Comparison of ENCODE assay signal across 25 mouse cellular contexts in genomic region chr11:106201337-106202122, GRCm38 (mm10). TPM values are rescaled to one million over a fixed set of nuclear protein-coding genes. Genes with fewer than 3 reads are reported as not detected.
DNase-seq lines count a peak whose midpoint lies in the region; ATAC-seq and TF ChIP-seq lines count a peak whose summit lies in the region.
"Had no signal": no experiment of that assay in that cellular context is flagged by ENCODE, and none has a peak within 500 bp of the region (broad histone marks: within the 10 kb centered on the region; RNA-seq: fewer than 3 reads in every experiment).

No protein-coding gene starts in this region.

- no peak for TF ChIP-seq POLR2A in thymus, adult 2 months (IDR thresholded peaks at IDR 0.05; ENCODE audit: control insufficient read depth, extremely low read depth, insufficient read depth, low read length, poor library complexity)

- ATAC-seq in liver, embryonic 11.5 days (replicated peaks; ENCODE audit: low FRiP score) = peak; percentile 78
- ATAC-seq in megakaryocyte-erythroid progenitor cell, adult 5-6 weeks (replicated peaks; ENCODE audit: low FRiP score, low TSS enrichment, poor library complexity, severe bottlenecking) = peak; percentile 85
- ATAC-seq: forebrain, embryonic 13.5 days; Patski had no signal

- H3K4me2 ChIP-seq in liver, embryonic 11.5 days = peak overlapping the region; percentile 1; the same call in 1 of the 2 replicates
- H3K4me2 ChIP-seq: forebrain, embryonic 13.5 days; hindbrain, embryonic 15.5 days; lung, embryonic 15.5 days; midbrain, embryonic 11.5 days had no signal

- peak overlapping the region; percentile 12; the same call in 1 of the 2 replicates for H3K4me3 ChIP-seq in thymus, adult 2 months (ENCODE audit: control insufficient read depth, insufficient read depth, low read length)
- no peak overlapping the region for H3K4me3 ChIP-seq in liver, embryonic 11.5 days (ENCODE audit: low read depth, low read length)
- H3K4me3 ChIP-seq: forebrain, embryonic 13.5 days; hindbrain, embryonic 15.5 days; limb, embryonic 10.5 days; lung, embryonic 15.5 days had no signal

- no peaks in the 10 kb centered on the region for H3K9me3 ChIP-seq in liver, embryonic 11.5 days (ENCODE audit: control insufficient read depth, low read length)
- H3K9me3 ChIP-seq: forebrain, embryonic 13.5 days; hindbrain, embryonic 15.5 days; limb, embryonic 10.5 days; lung, embryonic 15.5 days had no signal

- TF ChIP-seq CTCF in thymus, adult 2 months (IDR thresholded peaks at IDR 0.05; ENCODE audit: borderline replicate concordance, control insufficient read depth, extremely low read depth, insufficient read depth, low read length, poor library complexity) = no peak

- H3K4me1 ChIP-seq in thymus, adult 2 months (replicated peaks; ENCODE audit: control insufficient read depth, insufficient read depth, low read length) = peaks cover 19% of the 10 kb centered on the region
- peaks cover 20% of the 10 kb centered on the region for H3K4me1 ChIP-seq in liver, embryonic 11.5 days (replicated peaks; ENCODE audit: control insufficient read depth, insufficient read depth, low read length)
- H3K4me1 ChIP-seq: forebrain, embryonic 13.5 days; hindbrain, embryonic 15.5 days; limb, embryonic 10.5 days; lung, embryonic 15.5 days had no signal

- DNase-seq in thymus, adult 2 months = no peak
- no peak for DNase-seq in thymus, postnatal 10 days (ENCODE audit: low spot score in 2 of 2)
- DNase-seq in MEL-GATA-1-ER (ENCODE audit: extremely low read depth, low read depth) = peak; percentile 56
- no peak for DNase-seq in liver, embryonic 11.5 days (ENCODE audit: low spot score)
- DNase-seq in layer of hippocampus, postnatal 14 days (ENCODE audit: low spot score in 2 of 2) = no peak
- DNase-seq in left cerebral cortex, adult 11 months (ENCODE audit: low spot score) = no peak
- no peak for DNase-seq in c-Kit-positive CD71-positive TER-119-positive erythroid progenitor cells, embryonic 14.5 days (ENCODE audit: low spot score)
- DNase-seq: embryo, embryonic 11 days; heart, adult 18-20 months; kidney, adult 2 months; kidney, postnatal 36 days; retina, postnatal 1 day had no signal

- peak overlapping the region; percentile 78 for H3K27ac ChIP-seq in thymus, adult 2 months (ENCODE audit: control insufficient read depth, insufficient read depth, low read length)
- H3K27ac ChIP-seq in liver, embryonic 11.5 days (ENCODE audit: low read depth, low read length) = no peak overlapping the region
- H3K27ac ChIP-seq: forebrain, embryonic 13.5 days; hindbrain, embryonic 15.5 days; limb, embryonic 10.5 days; lung, embryonic 15.5 days had no signal

- peaks cover 19% of the 10 kb centered on the region; the same call in 1 of the 2 replicates for H3K36me3 ChIP-seq in thymus, adult 2 months (ENCODE audit: control insufficient read depth, insufficient read depth, low read length)
- H3K36me3 ChIP-seq in liver, embryonic 11.5 days (ENCODE audit: control insufficient read depth, insufficient read depth, low read length) = peaks cover 36% of the 10 kb centered on the region

- H3K9ac ChIP-seq in liver, embryonic 11.5 days (ENCODE audit: low read depth, low read length) = no peak overlapping the region
- H3K9ac ChIP-seq: forebrain, embryonic 13.5 days; hindbrain, embryonic 15.5 days; lung, embryonic 15.5 days had no signal

- H3K27me3 ChIP-seq in thymus, adult 2 months (ENCODE audit: control insufficient read depth, insufficient read depth, low read length) = no peaks in the 10 kb centered on the region
- no peaks in the 10 kb centered on the region for H3K27me3 ChIP-seq in liver, embryonic 11.5 days (replicated peaks; ENCODE audit: control insufficient read depth, insufficient read depth, low read length)
- H3K27me3 ChIP-seq: forebrain, embryonic 13.5 days; hindbrain, embryonic 15.5 days; lung, embryonic 15.5 days; Patski had no signal

- 46% methylated on average over 19 of the region's 19 CpGs for WGBS in thymus, adult 2 months
- WGBS in liver, embryonic 11.5 days = 82% methylated on average over 19 of the region's 19 CpGs

RNA-seq across cellular contexts. Expression of gene Strada, which starts 0.4 kb away (rescaled TPM):
- 40.3 and 40.5 TPM in 2 replicates for polyA plus RNA-seq in thymus, adult 2 months (2012; rRNA removed)
- polyA plus RNA-seq in liver, embryonic 11.5 days (2014; fragmentation: Nextera tagmentation; extraction: Ambion mirVana) = 22.0 and 24.3 TPM in 2 replicates
- total RNA-seq in megakaryocyte-erythroid progenitor cell, adult 5-6 weeks (2014; fragmentation: Nextera tagmentation) = 20.3 and 29.6 TPM in 2 replicates
- 9.8 and 15.5 TPM in 2 replicates for total RNA-seq in megakaryocyte-erythroid progenitor cell, adult 5-6 weeks (2017)
- total RNA-seq in layer of hippocampus, postnatal 14 days (2021) = 10 to 100 TPM; 28.7 to 34.2 TPM

RNA-seq across cellular contexts. Expression of gene Ccdc47, which starts 14.6 kb away (rescaled TPM):
- 15.5 and 16.9 TPM in 2 replicates for polyA plus RNA-seq in thymus, adult 2 months (2012; rRNA removed)
- polyA plus RNA-seq in liver, embryonic 11.5 days (2014; fragmentation: Nextera tagmentation; extraction: Ambion mirVana) = 73.3 and 76.0 TPM in 2 replicates
- 33.8 and 41.7 TPM in 2 replicates for total RNA-seq in megakaryocyte-erythroid progenitor cell, adult 5-6 weeks (2014; fragmentation: Nextera tagmentation)
- total RNA-seq in megakaryocyte-erythroid progenitor cell, adult 5-6 weeks (2017) = 218 and 232 TPM in 2 replicates
- total RNA-seq in layer of hippocampus, postnatal 14 days (2021) = 10 to 100 TPM; 94.8 to 96.3 TPM

RNA-seq across cellular contexts. Expression of gene Ddx42, which starts 15.2 kb away (rescaled TPM):
- 16.7 and 19.9 TPM in 2 replicates for polyA plus RNA-seq in thymus, adult 2 months (2012; rRNA removed)
- polyA plus RNA-seq in liver, embryonic 11.5 days (2014; fragmentation: Nextera tagmentation; extraction: Ambion mirVana) = 63.3 and 68.2 TPM in 2 replicates
- 65.1 and 66.6 TPM in 2 replicates for total RNA-seq in megakaryocyte-erythroid progenitor cell, adult 5-6 weeks (2014; fragmentation: Nextera tagmentation)
- total RNA-seq in megakaryocyte-erythroid progenitor cell, adult 5-6 weeks (2017) = 82.7 and 126 TPM in 2 replicates
- total RNA-seq in layer of hippocampus, postnatal 14 days (2021) = 10 to 100 TPM; 67.4 to 67.8 TPM

RNA-seq across cellular contexts. Expression of gene Limd2, which starts 40.9 kb away (rescaled TPM):
- 569 and 594 TPM in 2 replicates for polyA plus RNA-seq in thymus, adult 2 months (2012; rRNA removed)
- polyA plus RNA-seq in liver, embryonic 11.5 days (2014; fragmentation: Nextera tagmentation; extraction: Ambion mirVana) = 172 and 182 TPM in 2 replicates
- 12.0 and 18.5 TPM in 2 replicates for total RNA-seq in megakaryocyte-erythroid progenitor cell, adult 5-6 weeks (2014; fragmentation: Nextera tagmentation)
- 4.4 and 5.9 TPM in 2 replicates for total RNA-seq in megakaryocyte-erythroid progenitor cell, adult 5-6 weeks (2017)
- 100 to 1,000 TPM; 139 to 142 TPM for total RNA-seq in layer of hippocampus, postnatal 14 days (2021)

RNA-seq across cellular contexts. Expression of gene Gm10840, which starts 40.9 kb away (rescaled TPM):
- polyA plus RNA-seq in thymus, adult 2 months (2012; rRNA removed) = not detected in 2 replicates
- not detected in 2 replicates for polyA plus RNA-seq in liver, embryonic 11.5 days (2014; fragmentation: Nextera tagmentation; extraction: Ambion mirVana)
- not detected in 2 replicates for total RNA-seq in megakaryocyte-erythroid progenitor cell, adult 5-6 weeks (2014; fragmentation: Nextera tagmentation)
- total RNA-seq in megakaryocyte-erythroid progenitor cell, adult 5-6 weeks (2017) = not detected in 2 replicates
- not detected for total RNA-seq in layer of hippocampus, postnatal 14 days (2021)
- total RNA-seq: heart, adult 18-20 months had no signal
- polyA plus RNA-seq: brain, embryonic 14.5 days; C2C12; cerebellum, adult 2 months; forebrain, embryonic 13.5 days; heart, postnatal 0 days; kidney, adult 2 months; lung, embryonic 15.5 days; midbrain, embryonic 11.5 days; Patski; small intestine, adult 2 months; stomach, embryonic 16.5 days had no signal
